Mouse (Mus musculus) B cell, adult 67 days (primary cell): Measurements from ENCODE around the gene Klf17. TPM values are rescaled to one million over a fixed set of nuclear protein-coding genes. Genes with fewer than 3 reads are reported as not detected.

Experiments used
- total RNA-seq, 2 experiments: library from RNA; stranded (reverse); gene quantifications; 4 replicates each; pipeline ENCODE4 v1.2.4; 2023

Klf17 gene
- total RNA-seq: not detected

DNA sequence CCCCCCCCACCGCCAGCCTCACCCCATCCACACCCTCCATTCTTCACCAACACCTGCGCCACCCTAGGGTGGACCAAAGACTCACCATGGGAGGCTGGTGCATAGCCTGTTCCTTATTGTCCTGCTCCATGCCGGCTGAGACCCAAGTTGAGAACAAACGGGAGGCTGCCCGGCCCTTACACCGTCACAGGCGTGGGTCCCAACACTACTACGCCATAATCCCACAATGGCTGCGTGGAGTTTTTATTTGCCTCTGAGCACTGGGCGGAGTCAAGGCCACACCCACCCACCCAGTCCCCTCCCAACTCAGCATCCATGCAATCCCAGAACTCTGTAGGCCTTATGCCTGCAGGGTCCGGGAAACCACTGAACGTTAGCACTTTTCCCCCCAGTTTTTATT, at the start of gene Klf17:
Gene Klf17, minus strand, starts transcription at position 233 of the 400 bp plus-strand sequence.

DNA sequence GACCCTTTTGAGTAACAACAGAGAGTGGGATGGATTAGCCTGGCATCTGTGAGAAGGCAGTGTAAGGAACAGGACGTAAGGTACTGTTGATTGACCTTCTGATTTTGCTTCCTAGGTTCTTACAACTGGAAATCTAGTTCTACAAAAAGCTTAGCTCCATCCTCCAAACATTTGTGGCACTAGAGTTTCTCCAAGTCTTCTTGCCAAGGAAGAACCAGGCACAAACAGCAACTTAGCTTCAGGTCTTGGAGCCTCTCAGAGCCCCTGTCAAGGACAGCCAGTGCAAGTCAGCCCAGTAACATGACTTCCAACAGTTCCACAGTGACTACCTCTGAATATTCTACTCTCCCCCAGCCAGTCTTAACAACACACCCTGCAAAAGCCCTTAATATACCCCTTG, 41.3 kb downstream of the Klf17 start, which contains the start of gene Gm12845:
Gene Gm12845, plus strand, starts transcription at position 301 of the 400 bp plus-strand sequence.

Other genes starting within 250 kb of the Klf17 start
- 10 to 100 TPM; 50.7 to 58.7 TPM for gene Eri3, start 215.3 kb downstream of the Klf17 start, total RNA-seq
- gene Dmap1, start 83.4 kb downstream of the Klf17 start, total RNA-seq: 10 to 100 TPM; 26.5 to 32.1 TPM
- not detected for gene Gm12845, start 41.2 kb downstream of the Klf17 start, total RNA-seq
- not detected for gene Slc6a9, start 68.9 kb upstream of the Klf17 start, total RNA-seq
- not detected for gene Ccdc24, start 106.9 kb upstream of the Klf17 start, total RNA-seq
- gene B4galt2, start 117.8 kb upstream of the Klf17 start, total RNA-seq: not detected
- 100 to 1,000 TPM; 251 to 282 TPM for gene Atp6v0b, start 121.7 kb upstream of the Klf17 start, total RNA-seq
- 10 to 100 TPM; 17.1 to 21.0 TPM for gene Dph2, start 126.4 kb upstream of the Klf17 start, total RNA-seq
- gene Ipo13, start 149.4 kb upstream of the Klf17 start, total RNA-seq: 10 to 100 TPM; 55.4 to 64.6 TPM
- under 1 TPM in 1 of 2 experiments, not detected in 1; 0.33 TPM for gene Artn, start 164.1 kb upstream of the Klf17 start, total RNA-seq